ENCODE assay signal across 29 mouse cellular contexts in the genomic region with DNA sequence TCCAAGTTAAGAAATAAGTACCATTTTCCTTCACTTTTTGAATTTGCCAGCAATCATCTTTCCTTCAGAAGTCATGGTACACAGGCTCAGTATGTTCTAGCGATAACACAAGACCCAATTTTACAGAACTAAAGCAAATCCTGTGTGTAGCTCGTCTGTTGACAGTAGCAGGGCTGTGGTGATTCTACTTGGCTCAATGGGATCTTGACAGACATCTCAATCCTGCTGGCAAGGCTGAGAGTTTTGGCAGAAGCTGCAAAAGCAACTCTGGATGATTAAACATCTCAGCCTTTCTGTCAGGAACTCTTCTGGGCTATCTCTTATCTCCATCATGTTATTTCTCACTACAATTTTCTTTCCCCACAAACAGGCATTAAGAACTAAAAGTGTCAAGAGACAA. TPM values are rescaled to one million over a fixed set of nuclear protein-coding genes. Genes with fewer than 3 reads are reported as not detected.
DNase-seq lines count a peak whose midpoint lies in the region; ATAC-seq and TF ChIP-seq lines count a peak whose summit lies in the region.
"Had no signal": no experiment of that assay in that cellular context is flagged by ENCODE, and none has a peak within 500 bp of the region (broad histone marks: within the 10 kb centered on the region; RNA-seq: fewer than 3 reads in every experiment).

No protein-coding gene starts in this region.

- no peak overlapping the region for H3K4me2 ChIP-seq in hindbrain, postnatal 0 days (ENCODE audit: low read depth, low read length)
- no peak overlapping the region for H3K4me2 ChIP-seq in hindbrain, embryonic 13.5 days
- H3K4me2 ChIP-seq in midbrain, embryonic 14.5 days (ENCODE audit: low read length): no peak overlapping the region
- H3K4me2 ChIP-seq in midbrain, embryonic 15.5 days: no peak overlapping the region
- H3K4me2 ChIP-seq: embryonic facial prominence, embryonic 15.5 days; heart, embryonic 13.5 days had no signal

- H3K27me3 ChIP-seq in hindbrain, postnatal 0 days (ENCODE audit: insufficient read depth, low read length): no peaks in the 10 kb centered on the region
- no peaks in the 10 kb centered on the region for H3K27me3 ChIP-seq in hindbrain, embryonic 13.5 days
- no peaks in the 10 kb centered on the region for H3K27me3 ChIP-seq in midbrain, embryonic 14.5 days (ENCODE audit: control insufficient read depth, insufficient read depth, low read length)
- no peaks in the 10 kb centered on the region for H3K27me3 ChIP-seq in midbrain, embryonic 15.5 days (replicated peaks)
- H3K27me3 ChIP-seq: CH12.LX; embryonic facial prominence, embryonic 15.5 days; heart, embryonic 13.5 days; Patski had no signal

- peak; percentile 69 to 72 for DNase-seq in cerebellum, postnatal 14 days
- DNase-seq in cerebellum, adult 11-12 months: no peak
- peak; percentile 69 for DNase-seq in hindbrain, postnatal 0 days (ENCODE audit: low spot score)
- DNase-seq in midbrain, embryonic 14.5 days: peak; percentile 17
- DNase-seq in brain, embryonic 14.5 days (ENCODE audit: low read depth): peak; percentile 43
- DNase-seq in kidney, postnatal 10 days: no peak
- DNase-seq: adrenal gland, adult 2 months; adrenal gland, postnatal 25 days; cerebellum, adult 11 months; cerebellum, adult 9-10 months; embryo, embryonic 11 days; gastrocnemius, adult 2 months; gastrocnemius, postnatal 36 days; heart, adult 11 months; heart, postnatal 36 days had no signal

- no peaks in the 10 kb centered on the region for H3K9me3 ChIP-seq in hindbrain, postnatal 0 days (ENCODE audit: low read length)
- no peaks in the 10 kb centered on the region for H3K9me3 ChIP-seq in hindbrain, embryonic 13.5 days
- H3K9me3 ChIP-seq in midbrain, embryonic 14.5 days (ENCODE audit: control insufficient read depth, low read length): no peaks in the 10 kb centered on the region
- H3K9me3 ChIP-seq in midbrain, embryonic 15.5 days: no peaks in the 10 kb centered on the region
- H3K9me3 ChIP-seq: embryonic facial prominence, embryonic 15.5 days; forebrain, embryonic 10.5 days; heart, embryonic 13.5 days had no signal

- TF ChIP-seq CTCF in hindbrain, postnatal 0 days (IDR thresholded peaks at IDR 0.05; ENCODE audit: low read depth): no peak
- no peak for TF ChIP-seq CTCF in brain, embryonic 14.5 days (IDR thresholded peaks at IDR 0.05; ENCODE audit: borderline replicate concordance, extremely low read depth, insufficient read depth, insufficient read length)

- H3K27ac ChIP-seq in hindbrain, postnatal 0 days: no peak overlapping the region
- H3K27ac ChIP-seq in hindbrain, embryonic 13.5 days: no peak overlapping the region
- H3K27ac ChIP-seq in midbrain, embryonic 14.5 days (replicated peaks; ENCODE audit: low read depth, low read length): no peak overlapping the region
- no peak overlapping the region for H3K27ac ChIP-seq in midbrain, embryonic 15.5 days
- H3K27ac ChIP-seq: embryonic facial prominence, embryonic 15.5 days; forebrain, embryonic 10.5 days; gastrocnemius, adult 2 months; heart, embryonic 13.5 days had no signal

- no peak for TF ChIP-seq POLR2A in brain, embryonic 14.5 days (IDR thresholded peaks at IDR 0.05; ENCODE audit: borderline replicate concordance, extremely low read depth, insufficient read depth, insufficient read length, poor library complexity, severe bottlenecking)

- peak; percentile 66 for ATAC-seq in hindbrain, postnatal 0 days
- no peak for ATAC-seq in hindbrain, embryonic 13.5 days (ENCODE audit: low FRiP score)
- ATAC-seq in midbrain, embryonic 14.5 days (ENCODE audit: low FRiP score, low TSS enrichment): no peak
- ATAC-seq in midbrain, embryonic 15.5 days (replicated peaks): no peak; the same call in 1 of the 2 replicates
- ATAC-seq: activated CD4-positive, CD25-positive, alpha-beta regulatory T cell, adult 4 months; intestine, embryonic 16.5 days; Patski had no signal

- no peak overlapping the region for H3K9ac ChIP-seq in hindbrain, postnatal 0 days (replicated peaks; ENCODE audit: low read length)
- H3K9ac ChIP-seq in hindbrain, embryonic 13.5 days: no peak overlapping the region
- H3K9ac ChIP-seq in midbrain, embryonic 14.5 days (replicated peaks; ENCODE audit: low read length): no peak overlapping the region
- H3K9ac ChIP-seq in midbrain, embryonic 15.5 days: no peak overlapping the region
- H3K9ac ChIP-seq: embryonic facial prominence, embryonic 15.5 days; heart, embryonic 13.5 days had no signal

- H3K4me1 ChIP-seq in hindbrain, postnatal 0 days (ENCODE audit: insufficient read depth, low read length): no peaks in the 10 kb centered on the region
- no peaks in the 10 kb centered on the region for H3K4me1 ChIP-seq in hindbrain, embryonic 13.5 days (replicated peaks)
- no peaks in the 10 kb centered on the region for H3K4me1 ChIP-seq in midbrain, embryonic 14.5 days (ENCODE audit: control insufficient read depth, insufficient read depth, low read length)
- no peaks in the 10 kb centered on the region for H3K4me1 ChIP-seq in midbrain, embryonic 15.5 days
- H3K4me1 ChIP-seq: embryonic facial prominence, embryonic 15.5 days; forebrain, embryonic 10.5 days; heart, embryonic 13.5 days had no signal

- no peaks in the 10 kb centered on the region for H3K36me3 ChIP-seq in hindbrain, postnatal 0 days (ENCODE audit: insufficient read depth, low read length)
- no peaks in the 10 kb centered on the region for H3K36me3 ChIP-seq in hindbrain, embryonic 13.5 days
- H3K36me3 ChIP-seq in midbrain, embryonic 14.5 days (ENCODE audit: control insufficient read depth, insufficient read depth, low read length): no peaks in the 10 kb centered on the region
- H3K36me3 ChIP-seq in midbrain, embryonic 15.5 days (replicated peaks): no peaks in the 10 kb centered on the region
- H3K36me3 ChIP-seq: embryonic facial prominence, embryonic 15.5 days; forebrain, embryonic 10.5 days; heart, embryonic 13.5 days had no signal

- WGBS in hindbrain, postnatal 0 days: 36% methylated on average over 2 of the region's 2 CpGs
- 63% methylated on average over 2 of the region's 2 CpGs for WGBS in hindbrain, embryonic 13.5 days
- WGBS in midbrain, embryonic 14.5 days: 47% methylated on average over 2 of the region's 2 CpGs
- WGBS in midbrain, embryonic 15.5 days: 57% methylated on average over 2 of the region's 2 CpGs

- H3K4me3 ChIP-seq in hindbrain, postnatal 0 days (ENCODE audit: low read length): no peak overlapping the region
- H3K4me3 ChIP-seq in hindbrain, embryonic 13.5 days: no peak overlapping the region
- H3K4me3 ChIP-seq in midbrain, embryonic 14.5 days (replicated peaks; ENCODE audit: low read depth, low read length): no peak overlapping the region
- H3K4me3 ChIP-seq in midbrain, embryonic 15.5 days: no peak overlapping the region
- H3K4me3 ChIP-seq: embryonic facial prominence, embryonic 15.5 days; erythroblast, embryonic 14.5 days; forebrain, embryonic 10.5 days; gastrocnemius, adult 2 months; heart, embryonic 13.5 days had no signal

RNA-seq across cellular contexts. Expression of a gene that starts 36.2 kb away (rescaled TPM):
- not detected in 2 replicates for total RNA-seq in hindbrain, postnatal 0 days (2014; rRNA removed)
- not detected in 2 replicates for polyA plus RNA-seq in hindbrain, postnatal 0 days (2015; fragmentation: Nextera tagmentation; extraction: Ambion mirVana)
- not detected in 2 replicates for polyA plus RNA-seq in hindbrain, embryonic 13.5 days (2015; fragmentation: Nextera tagmentation; extraction: Ambion mirVana)
- polyA plus RNA-seq in midbrain, embryonic 14.5 days (2014; fragmentation: Nextera tagmentation; extraction: Ambion mirVana): not detected in 2 replicates
- not detected in 2 replicates for polyA plus RNA-seq in midbrain, embryonic 15.5 days (2015; fragmentation: Nextera tagmentation; extraction: Ambion mirVana)
- not detected in 2 replicates for polyA plus RNA-seq in brain, embryonic 14.5 days (2012; rRNA removed)
- total RNA-seq: adrenal gland, adult 2 months; adrenal gland, postnatal 25 days; CH12.LX; common myeloid progenitor, adult 5-6 weeks; gastrocnemius, adult 2 months; gastrocnemius, postnatal 36 days; heart, postnatal 36 days had no signal
- polyA plus RNA-seq: activated CD4-positive, CD25-positive, alpha-beta regulatory T cell, adult 4 months; adrenal gland, adult 2 months; embryonic facial prominence, embryonic 11.5 days; embryonic facial prominence, embryonic 15.5 days; erythroblast, embryonic 14.5 days; forebrain, embryonic 10.5 days; heart, embryonic 13.5 days; heart, postnatal 0 days; hindbrain, embryonic 11.5 days; intestine, embryonic 16.5 days; Patski had no signal

Comparison
In these comparisons a context has a peak if more than half of its experiments do, and no peak if none do; other contexts are left out.
1. DNase-seq: peak in cerebellum, postnatal 14 days (2 of 2), hindbrain, postnatal 0 days (single experiment), midbrain, embryonic 14.5 days (single experiment) and brain, embryonic 14.5 days (single experiment); none in cerebellum, adult 11-12 months (single experiment) and kidney, postnatal 10 days (single experiment).